Mouse (Mus musculus): Measurements from ENCODE around the gene Fcho1.
A peak's percentile ranks its signal among the peaks of the same experiment; 100 is the strongest.

Fcho1 gene

GRCm38 (mm10) chr8:71723047-71723551 lies 2.4 kb downstream of the Fcho1 start:
- H3K36me3 ChIP-seq (ENCODE audit: insufficient read depth, low read length): peaks cover 25% of the 10 kb centered on the region
- H3K27me3 ChIP-seq (ENCODE audit: insufficient read depth, low read length): peaks cover 6% of the 10 kb centered on the region; the same call in 1 of the 2 replicates
- TF ChIP-seq NANOG (IDR thresholded peaks at IDR 0.05; ENCODE audit: borderline replicate concordance, low read length): no peak
- no peak for TF ChIP-seq CTCF (conservative IDR thresholded peaks at IDR 0.05; ENCODE audit: low read length)
- no peak for TF ChIP-seq POU5F1 (IDR thresholded peaks at IDR 0.05; ENCODE audit: borderline replicate concordance, low read length)
- H3K4me1 ChIP-seq (replicated peaks; ENCODE audit: low read depth, low read length): peaks cover 47% of the 10 kb centered on the region
- H3K9me3 ChIP-seq (ENCODE audit: low read length): no peaks in the 10 kb centered on the region
- H3K4me3 ChIP-seq (replicated peaks; ENCODE audit: low read length): peak overlapping the region; percentile 32

- Histone ChIP-seq H3K27me3 (ENCODE audit: insufficient read depth, low read length) (peaks cover 3% of the 10 kb centered on the region; the same call in 1 of the 2 replicates), H3K36me3 (ENCODE audit: insufficient read depth, low read length) (peaks cover 52% of the 10 kb centered on the region), H3K9me3 (ENCODE audit: low read length) (no peaks in the 10 kb centered on the region), H3K4me1 (replicated peaks; ENCODE audit: low read depth, low read length) (peaks cover 56% of the 10 kb centered on the region), H3K4me3 (replicated peaks; ENCODE audit: low read length) (no peak overlapping the region)
- TF ChIP-seq CTCF (conservative IDR thresholded peaks at IDR 0.05; ENCODE audit: low read length): no peak
- no peak for TF ChIP-seq NANOG (IDR thresholded peaks at IDR 0.05; ENCODE audit: borderline replicate concordance, low read length)
- no peak for TF ChIP-seq POU5F1 (IDR thresholded peaks at IDR 0.05; ENCODE audit: borderline replicate concordance, low read length)
Observed at GRCm38 (mm10) chr8:71719928-71720457, 5.5 kb downstream of the Fcho1 start.

GRCm38 (mm10) chr8:71719218-71719617 lies 6.3 kb downstream of the Fcho1 start:
- H3K36me3 ChIP-seq (ENCODE audit: insufficient read depth, low read length): peaks cover 60% of the 10 kb centered on the region
- H3K27me3 ChIP-seq (ENCODE audit: insufficient read depth, low read length): no peaks in the 10 kb centered on the region
- H3K4me1 ChIP-seq (replicated peaks; ENCODE audit: low read depth, low read length): peaks cover 55% of the 10 kb centered on the region
- H3K9me3 ChIP-seq (ENCODE audit: low read length): no peaks in the 10 kb centered on the region
- no peak overlapping the region for H3K4me3 ChIP-seq (replicated peaks; ENCODE audit: low read length)
- TF ChIP-seq CTCF (conservative IDR thresholded peaks at IDR 0.05; ENCODE audit: low read length): no peak
- TF ChIP-seq POU5F1 (IDR thresholded peaks at IDR 0.05; ENCODE audit: borderline replicate concordance, low read length): no peak
- no peak for TF ChIP-seq NANOG (IDR thresholded peaks at IDR 0.05; ENCODE audit: borderline replicate concordance, low read length)

GRCm38 (mm10) chr8:71718252-71718651 lies 7.3 kb downstream of the Fcho1 start:
- H3K27me3 ChIP-seq (ENCODE audit: insufficient read depth, low read length): no peaks in the 10 kb centered on the region
- H3K9me3 ChIP-seq (ENCODE audit: low read length): no peaks in the 10 kb centered on the region
- H3K4me3 ChIP-seq (replicated peaks; ENCODE audit: low read length): no peak overlapping the region
- peaks cover 62% of the 10 kb centered on the region for H3K36me3 ChIP-seq (ENCODE audit: insufficient read depth, low read length)
- H3K4me1 ChIP-seq (replicated peaks; ENCODE audit: low read depth, low read length): peaks cover 50% of the 10 kb centered on the region
- TF ChIP-seq NANOG (IDR thresholded peaks at IDR 0.05; ENCODE audit: borderline replicate concordance, low read length): no peak
- TF ChIP-seq POU5F1 (IDR thresholded peaks at IDR 0.05; ENCODE audit: borderline replicate concordance, low read length): no peak
- TF ChIP-seq CTCF (conservative IDR thresholded peaks at IDR 0.05; ENCODE audit: low read length): no peak

GRCm38 (mm10) chr8:71717096-71717495 lies 8.4 kb downstream of the Fcho1 start:
- no peaks in the 10 kb centered on the region for H3K9me3 ChIP-seq (ENCODE audit: low read length)
- no peaks in the 10 kb centered on the region for H3K27me3 ChIP-seq (ENCODE audit: insufficient read depth, low read length)
- H3K36me3 ChIP-seq (ENCODE audit: insufficient read depth, low read length): peaks cover 70% of the 10 kb centered on the region
- H3K4me1 ChIP-seq (replicated peaks; ENCODE audit: low read depth, low read length): peaks cover 54% of the 10 kb centered on the region
- TF ChIP-seq CTCF (conservative IDR thresholded peaks at IDR 0.05; ENCODE audit: low read length) (no peak), POU5F1 (IDR thresholded peaks at IDR 0.05; ENCODE audit: borderline replicate concordance, low read length) (no peak), NANOG (IDR thresholded peaks at IDR 0.05; ENCODE audit: borderline replicate concordance, low read length) (no peak)
- H3K4me3 ChIP-seq (replicated peaks; ENCODE audit: low read length): peak overlapping the region; percentile 50; the same call in 1 of the 2 replicates

GRCm38 (mm10) chr8:71716561-71717053 lies 8.9 kb downstream of the Fcho1 start:
- Histone ChIP-seq H3K4me1 (replicated peaks; ENCODE audit: low read depth, low read length) (peaks cover 59% of the 10 kb centered on the region), H3K27me3 (ENCODE audit: insufficient read depth, low read length) (no peaks in the 10 kb centered on the region), H3K9me3 (ENCODE audit: low read length) (no peaks in the 10 kb centered on the region), H3K36me3 (ENCODE audit: insufficient read depth, low read length) (peaks cover 74% of the 10 kb centered on the region), H3K4me3 (replicated peaks; ENCODE audit: low read length) (peak overlapping the region; percentile 50)
- TF ChIP-seq NANOG (IDR thresholded peaks at IDR 0.05; ENCODE audit: borderline replicate concordance, low read length) (no peak), POU5F1 (IDR thresholded peaks at IDR 0.05; ENCODE audit: borderline replicate concordance, low read length) (no peak), CTCF (conservative IDR thresholded peaks at IDR 0.05; ENCODE audit: low read length) (no peak)

GRCm38 (mm10) chr8:71715531-71715930 lies 10.0 kb downstream of the Fcho1 start:
- Histone ChIP-seq H3K27me3 (ENCODE audit: insufficient read depth, low read length) (no peaks in the 10 kb centered on the region), H3K9me3 (ENCODE audit: low read length) (no peaks in the 10 kb centered on the region), H3K4me3 (replicated peaks; ENCODE audit: low read length) (peak overlapping the region; percentile 26; the same call in 1 of the 2 replicates), H3K36me3 (ENCODE audit: insufficient read depth, low read length) (peaks cover 76% of the 10 kb centered on the region), H3K4me1 (replicated peaks; ENCODE audit: low read depth, low read length) (peaks cover 61% of the 10 kb centered on the region)
- TF ChIP-seq POU5F1 (IDR thresholded peaks at IDR 0.05; ENCODE audit: borderline replicate concordance, low read length) (no peak), NANOG (IDR thresholded peaks at IDR 0.05; ENCODE audit: borderline replicate concordance, low read length) (no peak), CTCF (conservative IDR thresholded peaks at IDR 0.05; ENCODE audit: low read length) (no peak)

GRCm38 (mm10) chr8:71711574-71711973 lies 13.9 kb downstream of the Fcho1 start:
- H3K9me3 ChIP-seq (ENCODE audit: low read length): no peaks in the 10 kb centered on the region
- no peak for TF ChIP-seq NANOG (IDR thresholded peaks at IDR 0.05; ENCODE audit: borderline replicate concordance, low read length)
- H3K4me3 ChIP-seq (replicated peaks; ENCODE audit: low read length): no peak overlapping the region
- H3K36me3 ChIP-seq (ENCODE audit: insufficient read depth, low read length): peaks cover 46% of the 10 kb centered on the region
- H3K27me3 ChIP-seq (ENCODE audit: insufficient read depth, low read length): no peaks in the 10 kb centered on the region
- H3K4me1 ChIP-seq (replicated peaks; ENCODE audit: low read depth, low read length): peaks cover 69% of the 10 kb centered on the region
